Mouse (Mus musculus): Measurements from ENCODE around the gene Pcnx4.
A peak's percentile ranks its signal among the peaks of the same experiment; 100 is the strongest.

Gene Pcnx4

DNA sequence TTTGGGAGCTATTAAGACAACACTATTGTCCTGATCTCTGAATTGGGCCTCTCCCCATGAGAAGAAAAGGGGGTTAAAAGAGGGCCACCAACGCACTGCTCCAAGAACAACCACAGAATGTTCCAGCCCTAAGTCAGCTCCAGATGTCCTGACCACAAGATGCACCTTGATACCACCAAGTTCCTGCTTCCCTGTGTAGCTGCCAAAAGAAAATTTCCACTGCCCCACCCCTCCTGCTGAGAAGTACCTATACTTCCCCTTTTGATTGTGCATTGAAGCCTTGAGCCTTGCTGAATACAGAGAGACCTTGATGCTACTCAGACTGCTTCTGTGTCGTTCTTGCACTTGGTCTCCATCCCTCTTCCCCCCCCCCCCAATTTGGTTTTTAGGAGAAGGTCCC, 62.5 kb downstream of the Pcnx4 start:
- peak; percentile 51 for DNase-seq (ENCODE audit: low read depth)

DNA sequence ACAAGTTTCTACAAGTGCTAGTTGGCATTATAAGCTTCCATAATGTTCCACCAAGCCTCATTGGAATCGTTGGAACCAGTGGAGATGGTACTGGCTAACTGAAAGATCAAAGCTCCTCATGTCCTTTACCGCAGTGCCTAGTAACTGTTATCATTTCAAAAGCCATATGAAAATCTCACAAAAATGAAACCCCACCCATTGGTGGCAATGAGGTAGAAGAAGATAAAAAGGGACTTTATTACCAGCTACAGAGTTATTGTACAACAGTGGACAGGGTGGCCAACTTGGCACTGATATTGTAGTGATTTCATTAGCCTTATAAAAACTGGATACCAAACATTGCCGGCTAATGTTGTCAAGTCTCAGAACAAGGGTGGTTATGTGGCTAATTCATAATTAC, 75.9 kb downstream of the Pcnx4 start:
- no peak for DNase-seq (ENCODE audit: low read depth)

DNA sequence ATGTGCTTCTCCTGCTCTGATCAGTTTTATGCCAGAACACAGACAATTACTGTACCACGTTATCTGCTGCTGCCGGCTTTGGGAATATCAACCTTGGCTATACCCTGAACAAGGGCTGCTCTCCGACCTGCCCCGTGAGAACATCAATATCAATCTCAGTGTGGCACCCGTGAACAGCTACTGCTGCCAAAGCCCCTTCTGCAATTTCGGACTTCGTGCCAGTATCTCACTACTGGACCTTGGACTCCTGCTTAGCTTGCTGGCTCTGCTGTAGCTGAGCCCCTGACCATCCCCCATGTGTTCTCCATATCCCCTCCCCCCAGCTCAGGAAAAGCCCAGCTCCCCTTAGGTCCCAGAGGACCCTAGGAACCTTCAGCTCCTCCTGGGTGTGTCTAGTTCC, 84.7 kb downstream of the Pcnx4 start:
- DNase-seq (ENCODE audit: low read depth) = no peak

DNA sequence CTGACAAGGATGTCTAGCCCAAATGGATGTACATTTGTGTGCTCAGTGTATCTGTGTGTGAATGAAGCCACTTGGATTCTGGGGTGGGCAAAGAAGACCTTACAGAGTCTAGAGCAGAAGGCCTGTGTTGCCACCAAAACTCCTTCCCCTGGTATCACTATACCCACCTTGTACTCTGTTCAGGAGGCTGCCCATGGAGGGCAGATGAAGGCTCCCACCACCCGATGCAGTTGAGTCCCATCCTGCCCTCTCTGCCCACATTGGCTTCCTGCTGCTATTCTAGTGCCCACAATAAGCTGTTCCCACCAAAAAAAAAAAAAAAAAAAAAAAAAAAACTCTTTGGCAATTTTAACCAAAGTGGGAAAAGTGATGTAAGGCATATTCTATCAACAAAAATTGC, 85.3 kb downstream of the Pcnx4 start:
- peak; percentile 68 for DNase-seq (ENCODE audit: low read depth)

DNA sequence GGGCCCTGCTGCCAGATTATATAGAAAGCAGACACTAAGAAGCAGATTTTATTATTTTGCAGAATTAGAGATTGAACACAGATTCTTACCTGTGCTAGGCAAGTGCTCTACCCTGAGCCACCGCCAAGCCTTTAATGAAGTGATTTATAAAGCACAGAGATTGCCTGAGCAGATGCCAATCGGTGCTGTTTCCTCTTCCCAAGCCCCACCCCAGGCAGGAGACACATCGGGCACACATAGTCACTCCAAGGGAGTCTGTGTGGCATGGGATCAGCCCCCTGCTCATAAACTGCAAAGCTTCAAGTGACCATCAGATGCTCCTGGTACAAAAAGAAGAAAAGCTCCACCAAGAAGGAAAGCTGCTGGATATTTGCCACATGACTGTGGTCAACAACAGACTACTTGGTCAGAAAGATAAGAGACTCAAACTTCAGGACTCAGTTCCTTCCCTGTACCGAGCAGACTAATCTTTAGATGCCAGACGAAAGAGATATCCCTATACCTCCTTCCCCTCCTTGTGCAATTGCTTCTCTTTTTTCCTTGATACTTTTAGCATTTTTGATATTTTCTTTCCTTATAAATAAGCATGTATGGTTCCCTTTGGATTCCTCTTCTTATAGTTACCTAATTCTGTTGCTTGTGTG, 86.8 kb downstream of the Pcnx4 start:
- peak; percentile 98 for DNase-seq (ENCODE audit: low read depth)

DNA sequence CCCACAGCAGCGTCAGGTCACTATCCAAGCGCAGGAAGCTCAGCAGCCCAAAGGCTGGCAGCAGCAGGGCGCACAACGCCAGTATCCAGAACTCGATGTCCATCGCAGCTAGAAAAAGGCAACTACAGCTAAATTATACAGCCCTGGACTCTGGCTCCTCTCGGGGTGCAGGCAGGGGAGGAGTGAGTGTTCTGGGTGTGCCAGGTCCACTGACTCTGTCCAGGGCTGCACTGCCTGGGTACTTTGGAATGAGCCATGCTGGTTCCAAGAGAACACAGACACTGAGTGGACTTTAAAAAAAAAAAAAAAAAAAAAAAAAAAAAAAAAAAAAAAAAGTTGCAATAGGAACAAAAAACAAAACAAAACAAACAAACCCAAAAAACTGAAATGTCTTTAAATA, 92.6 kb downstream of the Pcnx4 start:
- no peak for DNase-seq (ENCODE audit: low read depth)

Measured in 416B (cell line).